Mouse (Mus musculus): ENCODE measurements around the gene Btbd3. TPM values are rescaled to one million over a fixed set of nuclear protein-coding genes. Genes with fewer than 3 reads are reported as not detected.

Gene Btbd3
- polyA plus RNA-seq, 1 experiment from 2014 or later: 8.9 TPM

DNA sequence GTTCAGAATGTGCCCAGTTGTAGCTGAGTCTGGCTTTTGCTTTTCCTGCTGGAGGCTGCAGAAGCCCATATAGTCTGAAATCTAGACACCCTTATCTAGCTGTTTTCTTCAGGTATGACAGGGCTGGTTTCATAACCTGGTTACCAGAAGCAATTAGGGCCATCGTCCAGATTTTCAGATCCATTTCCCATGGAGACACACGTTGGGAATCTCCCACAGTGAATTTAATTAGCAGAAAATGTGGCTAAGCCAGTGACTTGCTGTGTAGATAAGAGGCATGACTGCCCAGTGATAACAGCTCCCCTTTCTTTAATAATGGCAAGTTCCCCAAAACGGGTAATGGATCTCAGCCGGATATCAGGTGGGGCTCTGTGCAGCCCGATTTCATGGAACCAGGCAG, 146.7 kb downstream of the Btbd3 start:
- Histone ChIP-seq H3K4me1 (ENCODE audit: control insufficient read depth, insufficient read depth, low read length) (no peaks in the 10 kb centered on the region), H3K36me3 (ENCODE audit: control insufficient read depth, insufficient read depth) (no peaks in the 10 kb centered on the region), H3K27ac (ENCODE audit: low read length) (no peak overlapping the region), H3K9ac (ENCODE audit: low read length) (no peak overlapping the region), H3K4me2 (ENCODE audit: low read depth, low read length) (no peak overlapping the region), H3K4me3 (ENCODE audit: low read length) (no peak overlapping the region), H3K9me3 (replicated peaks; ENCODE audit: control insufficient read depth, low read length) (no peaks in the 10 kb centered on the region), H3K27me3 (ENCODE audit: control insufficient read depth, insufficient read depth, low read length) (no peaks in the 10 kb centered on the region)
- ATAC-seq (replicated peaks; ENCODE audit: extremely low read depth, insufficient read depth, low FRiP score): no peak
- 46% methylated on average over 5 of the region's 5 CpGs for WGBS

DNA sequence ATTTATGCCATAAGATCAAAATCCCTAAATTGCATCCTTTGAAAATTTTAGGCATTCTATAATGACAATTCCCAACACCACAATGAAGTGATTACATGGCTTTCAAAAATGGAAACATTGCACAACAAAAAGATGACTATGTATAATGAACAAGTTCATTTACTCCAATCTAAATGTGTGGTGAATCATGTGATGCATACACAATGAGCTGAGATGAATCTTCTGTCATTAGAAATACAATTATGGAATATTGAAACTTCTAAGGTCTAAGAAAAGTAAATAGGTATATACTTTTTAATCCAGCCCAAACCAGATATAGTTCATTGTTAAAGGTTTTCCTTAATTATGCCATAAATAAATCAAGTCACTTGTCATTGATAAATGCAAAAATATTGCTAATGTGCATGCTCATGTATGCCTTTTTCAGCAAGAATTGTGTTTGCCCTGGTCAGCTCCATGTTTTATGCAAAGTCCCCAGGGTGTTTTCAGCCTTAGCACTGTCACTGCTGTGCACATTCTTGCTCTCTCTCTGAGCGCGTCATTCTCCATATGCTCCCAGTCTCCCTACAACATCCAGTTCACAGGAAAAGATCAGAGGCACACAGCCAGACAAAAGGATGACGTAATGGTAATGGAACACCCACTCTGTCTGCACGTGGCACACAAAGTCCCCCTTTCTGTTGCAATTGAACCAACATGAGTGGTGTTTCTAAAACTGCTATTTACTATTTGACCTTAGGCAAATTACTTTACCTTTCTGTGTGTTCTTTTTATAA, 149.6 kb downstream of the Btbd3 start:
- ATAC-seq (replicated peaks; ENCODE audit: extremely low read depth, insufficient read depth, low FRiP score): peak; percentile 55
- H3K4me3 ChIP-seq (ENCODE audit: low read length): no peak overlapping the region
- H3K4me1 ChIP-seq (ENCODE audit: control insufficient read depth, insufficient read depth, low read length): no peaks in the 10 kb centered on the region
- WGBS: 29% methylated on average over 4 of the region's 4 CpGs
- no peaks in the 10 kb centered on the region for H3K27me3 ChIP-seq (ENCODE audit: control insufficient read depth, insufficient read depth, low read length)
- no peak overlapping the region for H3K4me2 ChIP-seq (ENCODE audit: low read depth, low read length)
- no peaks in the 10 kb centered on the region for H3K36me3 ChIP-seq (ENCODE audit: control insufficient read depth, insufficient read depth)
- no peaks in the 10 kb centered on the region for H3K9me3 ChIP-seq (replicated peaks; ENCODE audit: control insufficient read depth, low read length)
- H3K27ac ChIP-seq (ENCODE audit: low read length): no peak overlapping the region
- H3K9ac ChIP-seq (ENCODE audit: low read length): no peak overlapping the region

DNA sequence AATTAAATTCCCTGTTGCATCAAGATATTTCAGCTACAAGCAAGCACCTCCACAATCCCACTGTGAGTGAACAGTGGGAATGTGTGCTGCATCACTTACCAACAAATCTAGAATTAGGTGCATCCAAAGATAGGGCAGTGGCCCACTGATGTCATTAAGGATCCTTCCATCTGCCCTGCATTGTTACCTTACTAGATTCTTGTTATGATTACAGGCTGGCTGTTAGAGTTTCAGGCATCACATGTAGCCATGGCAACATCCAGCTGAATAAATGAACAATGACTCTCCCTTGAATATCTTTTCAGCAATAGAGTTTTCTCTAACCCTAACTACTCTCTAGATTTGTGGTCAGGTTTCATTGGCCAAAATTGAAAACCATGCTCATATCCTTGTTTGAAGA, 150.3 kb downstream of the Btbd3 start:
- Histone ChIP-seq H3K27me3 (ENCODE audit: control insufficient read depth, insufficient read depth, low read length) (no peaks in the 10 kb centered on the region), H3K4me1 (ENCODE audit: control insufficient read depth, insufficient read depth, low read length) (no peaks in the 10 kb centered on the region), H3K36me3 (ENCODE audit: control insufficient read depth, insufficient read depth) (no peaks in the 10 kb centered on the region), H3K4me2 (ENCODE audit: low read depth, low read length) (no peak overlapping the region), H3K27ac (ENCODE audit: low read length) (no peak overlapping the region), H3K4me3 (ENCODE audit: low read length) (no peak overlapping the region), H3K9me3 (replicated peaks; ENCODE audit: control insufficient read depth, low read length) (no peaks in the 10 kb centered on the region), H3K9ac (ENCODE audit: low read length) (no peak overlapping the region)
- no peak for ATAC-seq (replicated peaks; ENCODE audit: extremely low read depth, insufficient read depth, low FRiP score)

DNA sequence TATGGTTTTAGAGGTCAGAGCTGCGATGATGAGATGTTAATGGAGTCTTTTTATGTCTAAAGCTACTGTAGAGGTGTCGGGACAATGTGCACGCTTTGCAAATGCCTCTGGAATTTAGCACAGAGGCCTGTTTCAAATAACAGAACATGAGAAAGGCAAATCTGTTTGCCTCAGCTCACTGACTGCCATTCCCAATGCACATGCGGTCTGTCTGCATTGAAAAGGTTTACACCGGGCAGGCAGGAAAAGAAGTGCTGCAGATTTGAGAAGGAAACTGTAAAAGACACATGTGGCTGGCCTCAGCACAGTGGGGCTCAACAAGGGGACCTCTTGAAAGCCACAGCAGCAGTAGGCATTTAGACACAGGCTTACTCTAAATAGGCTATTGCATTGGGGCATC, 156.2 kb downstream of the Btbd3 start:
- no peak for ATAC-seq (replicated peaks; ENCODE audit: extremely low read depth, insufficient read depth, low FRiP score)
- H3K9me3 ChIP-seq (replicated peaks; ENCODE audit: control insufficient read depth, low read length): no peaks in the 10 kb centered on the region
- H3K27me3 ChIP-seq (ENCODE audit: control insufficient read depth, insufficient read depth, low read length): no peaks in the 10 kb centered on the region
- H3K27ac ChIP-seq (ENCODE audit: low read length): no peak overlapping the region
- H3K4me2 ChIP-seq (ENCODE audit: low read depth, low read length): no peak overlapping the region
- no peak overlapping the region for H3K9ac ChIP-seq (ENCODE audit: low read length)
- no peaks in the 10 kb centered on the region for H3K36me3 ChIP-seq (ENCODE audit: control insufficient read depth, insufficient read depth)
- no peaks in the 10 kb centered on the region for H3K4me1 ChIP-seq (ENCODE audit: control insufficient read depth, insufficient read depth, low read length)
- H3K4me3 ChIP-seq (ENCODE audit: low read length): no peak overlapping the region
- 36% methylated on average over 5 of the region's 5 CpGs for WGBS

DNA sequence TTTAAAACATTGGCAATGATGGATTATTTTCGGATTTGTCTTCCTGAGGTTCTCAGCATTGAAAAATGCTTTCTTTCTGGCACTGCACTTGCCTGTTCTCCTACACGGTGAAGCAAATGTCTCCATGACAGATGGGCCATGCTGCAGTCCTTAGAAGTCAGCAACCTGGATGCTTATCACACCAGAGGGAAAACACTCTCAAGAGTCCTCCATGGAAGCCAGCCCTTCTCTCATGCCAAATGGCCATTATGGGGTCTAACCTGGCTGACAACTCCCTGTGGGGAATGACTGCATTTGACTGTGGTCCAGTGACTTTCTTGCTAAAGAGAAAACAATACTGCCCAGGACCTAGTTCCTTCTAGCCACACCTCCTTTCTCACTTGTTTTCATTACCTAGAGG, 166.0 kb downstream of the Btbd3 start:
- Histone ChIP-seq H3K4me3 (ENCODE audit: low read length) (no peak overlapping the region), H3K4me1 (ENCODE audit: control insufficient read depth, insufficient read depth, low read length) (no peaks in the 10 kb centered on the region), H3K9ac (ENCODE audit: low read length) (no peak overlapping the region), H3K27me3 (ENCODE audit: control insufficient read depth, insufficient read depth, low read length) (no peaks in the 10 kb centered on the region), H3K27ac (ENCODE audit: low read length) (no peak overlapping the region), H3K9me3 (replicated peaks; ENCODE audit: control insufficient read depth, low read length) (no peaks in the 10 kb centered on the region), H3K36me3 (ENCODE audit: control insufficient read depth, insufficient read depth) (no peaks in the 10 kb centered on the region), H3K4me2 (ENCODE audit: low read depth, low read length) (no peak overlapping the region)
- ATAC-seq (replicated peaks; ENCODE audit: extremely low read depth, insufficient read depth, low FRiP score): no peak
- 54% methylated on average over 2 of the region's 2 CpGs for WGBS

DNA sequence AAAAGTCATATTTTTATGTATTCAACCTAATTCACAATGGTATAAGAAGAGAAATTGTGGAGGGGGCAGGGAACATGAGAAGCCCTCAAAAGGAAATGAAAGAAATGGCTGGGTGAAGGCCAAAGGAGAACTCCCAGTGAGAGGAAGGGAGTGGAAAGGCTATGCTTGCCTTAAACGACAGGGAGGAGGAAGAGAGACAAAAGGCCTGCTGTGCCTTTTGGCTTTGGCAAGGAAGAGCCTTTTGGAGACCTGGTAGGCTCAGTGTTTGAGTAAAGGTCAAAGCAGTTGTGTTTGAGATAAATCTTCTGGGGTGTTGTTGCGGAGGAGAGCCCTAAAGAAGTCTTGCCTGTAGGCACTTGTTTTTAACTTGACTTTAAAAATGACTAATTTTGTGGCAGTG, 175.6 kb downstream of the Btbd3 start:
- no peak overlapping the region for H3K27ac ChIP-seq (ENCODE audit: low read length)
- no peaks in the 10 kb centered on the region for H3K9me3 ChIP-seq (replicated peaks; ENCODE audit: control insufficient read depth, low read length)
- H3K4me3 ChIP-seq (ENCODE audit: low read length): no peak overlapping the region
- no peak overlapping the region for H3K9ac ChIP-seq (ENCODE audit: low read length)
- no peaks in the 10 kb centered on the region for H3K36me3 ChIP-seq (ENCODE audit: control insufficient read depth, insufficient read depth)
- H3K4me1 ChIP-seq (ENCODE audit: control insufficient read depth, insufficient read depth, low read length): no peaks in the 10 kb centered on the region
- no peaks in the 10 kb centered on the region for H3K27me3 ChIP-seq (ENCODE audit: control insufficient read depth, insufficient read depth, low read length)
- ATAC-seq (replicated peaks; ENCODE audit: extremely low read depth, insufficient read depth, low FRiP score): no peak
- H3K4me2 ChIP-seq (ENCODE audit: low read depth, low read length): no peak overlapping the region
- 34% methylated on average over 2 of the region's 2 CpGs for WGBS

DNA sequence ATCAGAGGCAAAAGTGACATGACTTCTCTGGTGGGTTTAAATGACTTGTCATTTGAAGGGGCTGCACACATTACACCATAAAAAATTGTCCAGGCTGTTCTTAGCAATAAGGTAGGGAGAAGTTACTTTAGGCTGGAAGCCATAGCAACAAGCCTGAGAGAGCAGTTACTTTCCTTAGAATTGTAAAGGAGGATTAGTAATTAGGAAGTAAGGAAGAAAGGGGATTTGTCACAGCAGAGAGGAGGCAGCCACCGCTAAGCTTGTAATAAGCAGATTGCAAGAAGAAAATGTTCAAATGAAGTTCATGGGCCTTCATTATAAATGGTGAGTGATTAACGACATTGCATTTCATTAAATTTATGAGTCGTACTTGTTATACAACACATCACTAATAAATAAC, 190.1 kb downstream of the Btbd3 start:
- no peaks in the 10 kb centered on the region for H3K4me1 ChIP-seq (ENCODE audit: control insufficient read depth, insufficient read depth, low read length)
- H3K9ac ChIP-seq (ENCODE audit: low read length): no peak overlapping the region
- no peaks in the 10 kb centered on the region for H3K27me3 ChIP-seq (ENCODE audit: control insufficient read depth, insufficient read depth, low read length)
- WGBS: 59% methylated on average over 3 of the region's 3 CpGs
- no peaks in the 10 kb centered on the region for H3K36me3 ChIP-seq (ENCODE audit: control insufficient read depth, insufficient read depth)
- H3K27ac ChIP-seq (ENCODE audit: low read length): no peak overlapping the region
- no peak for ATAC-seq (replicated peaks; ENCODE audit: extremely low read depth, insufficient read depth, low FRiP score)
- H3K4me3 ChIP-seq (ENCODE audit: low read length): no peak overlapping the region
- H3K4me2 ChIP-seq (ENCODE audit: low read depth, low read length): no peak overlapping the region
- no peaks in the 10 kb centered on the region for H3K9me3 ChIP-seq (replicated peaks; ENCODE audit: control insufficient read depth, low read length)

DNA sequence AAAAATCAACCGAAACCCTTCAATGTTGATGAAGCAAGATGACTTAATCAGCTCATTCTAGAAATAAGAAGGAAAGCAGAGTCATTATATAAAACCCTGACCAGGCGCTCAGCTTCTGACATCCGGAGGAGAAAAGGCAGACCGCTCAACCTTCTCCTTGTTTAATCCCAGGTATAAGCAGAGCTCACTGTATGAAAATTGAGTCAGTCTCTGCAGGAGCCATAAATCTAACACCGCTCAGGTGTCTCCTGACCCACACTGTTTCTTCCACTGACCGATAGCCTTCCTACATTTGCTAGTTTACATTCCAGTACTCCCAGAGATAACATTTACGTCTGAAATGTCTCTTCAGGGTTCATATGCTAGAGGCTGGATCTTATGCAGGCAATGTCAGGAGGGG, 190.6 kb downstream of the Btbd3 start:
- H3K4me3 ChIP-seq (ENCODE audit: low read length): no peak overlapping the region
- H3K9me3 ChIP-seq (replicated peaks; ENCODE audit: control insufficient read depth, low read length): no peaks in the 10 kb centered on the region
- H3K27me3 ChIP-seq (ENCODE audit: control insufficient read depth, insufficient read depth, low read length): no peaks in the 10 kb centered on the region
- no peak overlapping the region for H3K4me2 ChIP-seq (ENCODE audit: low read depth, low read length)
- no peak overlapping the region for H3K9ac ChIP-seq (ENCODE audit: low read length)
- no peaks in the 10 kb centered on the region for H3K4me1 ChIP-seq (ENCODE audit: control insufficient read depth, insufficient read depth, low read length)
- H3K27ac ChIP-seq (ENCODE audit: low read length): no peak overlapping the region
- no peaks in the 10 kb centered on the region for H3K36me3 ChIP-seq (ENCODE audit: control insufficient read depth, insufficient read depth)
- no peak for ATAC-seq (replicated peaks; ENCODE audit: extremely low read depth, insufficient read depth, low FRiP score)
- WGBS: 72% methylated on average over 7 of the region's 7 CpGs

DNA sequence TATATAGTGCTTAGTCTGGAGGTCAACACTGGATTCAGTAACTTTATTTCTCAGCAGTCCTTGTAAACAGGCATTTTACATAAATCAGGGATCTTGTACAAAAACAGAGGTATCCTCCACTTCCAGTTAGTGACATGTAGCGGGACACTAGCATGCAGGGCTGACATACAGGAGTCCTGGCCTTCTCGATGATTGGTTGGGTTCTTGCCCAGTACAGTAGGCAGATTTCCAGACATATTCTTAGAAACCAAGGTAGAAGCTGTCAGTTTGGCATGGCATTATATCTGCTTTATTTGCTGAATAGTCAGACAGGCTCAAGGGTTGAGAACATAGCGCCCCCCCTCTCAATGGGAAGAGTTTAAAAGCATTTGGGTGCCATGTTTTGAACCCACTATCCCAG, 191.3 kb downstream of the Btbd3 start:
- H3K4me2 ChIP-seq (ENCODE audit: low read depth, low read length): no peak overlapping the region
- H3K27ac ChIP-seq (ENCODE audit: low read length): no peak overlapping the region
- H3K36me3 ChIP-seq (ENCODE audit: control insufficient read depth, insufficient read depth): no peaks in the 10 kb centered on the region
- no peak overlapping the region for H3K4me3 ChIP-seq (ENCODE audit: low read length)
- 88% methylated on average over 3 of the region's 3 CpGs for WGBS
- no peaks in the 10 kb centered on the region for H3K4me1 ChIP-seq (ENCODE audit: control insufficient read depth, insufficient read depth, low read length)
- no peak for ATAC-seq (replicated peaks; ENCODE audit: extremely low read depth, insufficient read depth, low FRiP score)
- H3K9me3 ChIP-seq (replicated peaks; ENCODE audit: control insufficient read depth, low read length): no peaks in the 10 kb centered on the region
- H3K27me3 ChIP-seq (ENCODE audit: control insufficient read depth, insufficient read depth, low read length): no peaks in the 10 kb centered on the region
- H3K9ac ChIP-seq (ENCODE audit: low read length): no peak overlapping the region

Measured in heart, embryonic 16.5 days (tissue).